Mouse (Mus musculus): ENCODE measurements around the gene Mbnl3. TPM values are rescaled to one million over a fixed set of nuclear protein-coding genes. Genes with fewer than 3 reads are reported as not detected.
A peak's percentile ranks its signal among the peaks of the same experiment; 100 is the strongest.

Gene Mbnl3
- total and polyA plus RNA-seq, 2 experiments from 2014 or later = 0.81 to 1.4 TPM

DNA sequence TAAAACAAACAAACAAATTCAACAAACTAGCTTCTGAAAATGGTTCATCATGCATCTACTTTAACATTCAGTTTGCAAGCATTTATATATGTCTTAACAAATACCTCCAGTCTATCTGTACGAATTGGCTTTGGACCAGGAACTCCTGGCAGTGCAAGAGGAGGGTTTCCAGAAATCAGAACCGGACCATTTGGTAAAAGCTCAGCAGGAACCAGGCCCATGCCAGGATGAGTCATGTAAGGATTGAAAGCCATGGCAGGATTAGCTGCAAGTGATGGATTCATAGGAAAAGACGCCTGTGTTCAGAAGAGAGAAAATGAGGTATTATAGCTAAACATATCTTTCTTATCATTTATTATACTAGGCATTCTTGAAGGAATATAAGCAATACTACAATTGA is 75.0 kb downstream of the Mbnl3 start:
- no peaks in the 10 kb centered on the region for H3K9me3 ChIP-seq (ENCODE audit: low read length)
- H3K36me3 ChIP-seq (ENCODE audit: insufficient read depth, low read length) = no peaks in the 10 kb centered on the region
- no peak overlapping the region for H3K4me2 ChIP-seq (ENCODE audit: low read depth, low read length)
- no peaks in the 10 kb centered on the region for H3K4me1 ChIP-seq (ENCODE audit: insufficient read depth, low read length)
- no peak for ATAC-seq
- DNase-seq (ENCODE audit: low spot score) = no peak
- WGBS = 60% methylated on average over 3 of the region's 3 CpGs
- no peaks in the 10 kb centered on the region for H3K27me3 ChIP-seq (ENCODE audit: insufficient read depth, low read length)
- no peak overlapping the region for H3K9ac ChIP-seq (replicated peaks; ENCODE audit: low read length)
- no peak overlapping the region for H3K27ac ChIP-seq
- H3K4me3 ChIP-seq (ENCODE audit: low read length) = no peak overlapping the region
- TF ChIP-seq CTCF (IDR thresholded peaks at IDR 0.05; ENCODE audit: low read depth) = no peak

- WGBS = 73% methylated on average over 4 of the region's 4 CpGs
- Histone ChIP-seq H3K4me1 (ENCODE audit: insufficient read depth, low read length) (no peaks in the 10 kb centered on the region), H3K27me3 (ENCODE audit: insufficient read depth, low read length) (no peaks in the 10 kb centered on the region), H3K36me3 (ENCODE audit: insufficient read depth, low read length) (no peaks in the 10 kb centered on the region), H3K4me2 (ENCODE audit: low read depth, low read length) (no peak overlapping the region), H3K9ac (replicated peaks; ENCODE audit: low read length) (no peak overlapping the region), H3K4me3 (ENCODE audit: low read length) (no peak overlapping the region), H3K9me3 (ENCODE audit: low read length) (no peaks in the 10 kb centered on the region), H3K27ac (no peak overlapping the region)
- TF ChIP-seq CTCF (IDR thresholded peaks at IDR 0.05; ENCODE audit: low read depth) = no peak
- ATAC-seq (no peak), DNase-seq (ENCODE audit: low spot score) (no peak)
Observed at GRCm38 (mm10) chrX:51102748-51103147, 103.6 kb downstream of the Mbnl3 start.

GRCm38 (mm10) chrX:51084972-51085371 is 121.4 kb downstream of the Mbnl3 start:
- ATAC-seq (no peak), DNase-seq (ENCODE audit: low spot score) (no peak)
- 69% methylated on average over 6 of the region's 6 CpGs for WGBS

GRCm38 (mm10) chrX:51084211-51084610 is 122.1 kb downstream of the Mbnl3 start:
- H3K27me3 ChIP-seq (ENCODE audit: insufficient read depth, low read length) = no peaks in the 10 kb centered on the region
- DNase-seq (ENCODE audit: low spot score) (no peak), ATAC-seq (no peak)
- no peaks in the 10 kb centered on the region for H3K9me3 ChIP-seq (ENCODE audit: low read length)
- no peak for TF ChIP-seq CTCF (IDR thresholded peaks at IDR 0.05; ENCODE audit: low read depth)
- H3K4me1 ChIP-seq (ENCODE audit: insufficient read depth, low read length) = no peaks in the 10 kb centered on the region
- H3K27ac ChIP-seq = no peak overlapping the region
- WGBS = 58% methylated on average over 1 of the region's 1 CpGs
- no peak overlapping the region for H3K4me3 ChIP-seq (ENCODE audit: low read length)
- no peak overlapping the region for H3K9ac ChIP-seq (replicated peaks; ENCODE audit: low read length)
- H3K4me2 ChIP-seq (ENCODE audit: low read depth, low read length) = no peak overlapping the region
- H3K36me3 ChIP-seq (ENCODE audit: insufficient read depth, low read length) = no peaks in the 10 kb centered on the region

More at GRCm38 (mm10) chrX:51084972-51085371, 121.4 kb downstream of the Mbnl3 start:
- TF ChIP-seq CTCF (IDR thresholded peaks at IDR 0.05; ENCODE audit: low read depth) = no peak
- Histone ChIP-seq H3K4me2 (ENCODE audit: low read depth, low read length) (no peak overlapping the region), H3K27ac (no peak overlapping the region), H3K9ac (replicated peaks; ENCODE audit: low read length) (no peak overlapping the region), H3K4me1 (ENCODE audit: insufficient read depth, low read length) (no peaks in the 10 kb centered on the region), H3K4me3 (ENCODE audit: low read length) (no peak overlapping the region), H3K27me3 (ENCODE audit: insufficient read depth, low read length) (no peaks in the 10 kb centered on the region), H3K9me3 (ENCODE audit: low read length) (no peaks in the 10 kb centered on the region), H3K36me3 (ENCODE audit: insufficient read depth, low read length) (no peaks in the 10 kb centered on the region)

DNA sequence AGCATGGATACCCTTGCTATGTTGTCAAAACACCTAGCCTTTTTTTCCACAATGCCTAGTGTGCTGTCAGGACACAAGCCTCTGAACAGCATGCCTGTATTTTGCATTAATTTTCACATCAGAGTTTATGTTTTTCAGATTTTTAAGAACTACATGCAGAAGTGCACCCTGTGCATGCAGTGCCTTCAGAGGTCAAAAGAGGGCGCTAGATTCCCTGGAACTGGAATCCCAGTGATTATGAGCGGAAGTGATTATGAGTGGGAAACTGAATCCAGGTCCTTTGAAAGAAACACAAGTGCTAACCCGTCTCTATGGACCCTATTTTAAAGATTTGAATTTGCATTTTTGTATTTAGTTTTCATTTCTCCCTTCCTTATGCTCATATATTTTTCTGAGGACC is 129.6 kb downstream of the Mbnl3 start:
- peak; percentile 45 for TF ChIP-seq CTCF (IDR thresholded peaks at IDR 0.05; ENCODE audit: low read depth)
- H3K27me3 ChIP-seq (ENCODE audit: insufficient read depth, low read length) = no peaks in the 10 kb centered on the region
- no peaks in the 10 kb centered on the region for H3K4me1 ChIP-seq (ENCODE audit: insufficient read depth, low read length)
- ATAC-seq (no peak), DNase-seq (ENCODE audit: low spot score) (peak; percentile 29)
- H3K27ac ChIP-seq = no peak overlapping the region
- no peaks in the 10 kb centered on the region for H3K9me3 ChIP-seq (ENCODE audit: low read length)
- H3K4me3 ChIP-seq (ENCODE audit: low read length) = no peak overlapping the region
- 40% methylated on average over 3 of the region's 3 CpGs for WGBS
- H3K36me3 ChIP-seq (ENCODE audit: insufficient read depth, low read length) = no peaks in the 10 kb centered on the region
- no peak overlapping the region for H3K9ac ChIP-seq (replicated peaks; ENCODE audit: low read length)
- H3K4me2 ChIP-seq (ENCODE audit: low read depth, low read length) = no peak overlapping the region

Small RNA genes within 50 kb of the gene (microRNA-seq; reads per million reads assigned to microRNA genes)
- gene Gm23417 = 0 reads per million in 2 experiments

Other genes starting within 250 kb of the Mbnl3 start
- gene Rap2c, start 188.5 kb downstream of the Mbnl3 start, total RNA-seq (2014; rRNA removed) = 15.8 and 15.9 TPM in 2 replicates
- 9.9 and 10.1 TPM in 2 replicates for gene Rap2c, start 188.5 kb downstream of the Mbnl3 start, polyA plus RNA-seq (2015; fragmentation: Nextera tagmentation; extraction: Ambion mirVana)

All from hindbrain, postnatal 0 days (tissue).